Mouse (Mus musculus): ENCODE measurements at regions not wholly inside any gene's neighbourhood (a gene's known extent, or its start where the extent isn't known, plus 50 kb on each side); places are given as distances from the start of the nearest gene placed in this dataset.

DNA sequence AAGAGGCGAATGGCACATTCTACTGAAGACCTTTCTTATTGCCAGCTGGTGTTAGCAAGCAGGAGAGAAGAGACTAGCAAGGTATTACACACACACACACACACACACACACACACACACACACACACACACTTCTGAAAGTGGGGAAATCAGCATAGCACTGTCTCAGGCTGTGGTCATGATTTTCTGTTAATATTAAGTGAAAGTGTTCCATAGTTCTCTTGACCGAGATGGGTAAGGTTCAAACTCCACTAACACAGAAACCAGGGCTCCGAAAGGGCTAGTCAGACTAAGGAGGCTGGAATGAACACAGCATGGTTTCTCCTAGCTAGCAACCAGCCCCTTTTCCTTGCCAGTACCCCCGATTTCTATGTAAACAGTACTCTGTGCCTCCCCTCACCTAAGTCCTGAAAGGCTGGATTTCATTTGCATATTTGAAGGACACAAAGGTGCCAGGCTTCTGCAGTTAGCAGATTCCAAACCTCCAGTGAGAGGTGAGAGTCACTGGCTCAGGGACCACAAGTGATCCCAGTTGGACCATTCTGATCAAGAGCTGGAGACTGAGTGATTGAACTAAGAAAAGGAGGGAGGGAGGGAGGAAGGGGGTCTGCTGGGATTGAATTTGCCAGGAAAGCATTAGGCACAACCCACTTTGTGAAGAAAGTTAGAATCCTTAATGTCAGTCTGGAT lies 118.8 kb upstream of the Gm15217 start:
- TF ChIP-seq GATA1 (IDR thresholded peaks at IDR 0.05; ENCODE audit: borderline replicate concordance, low read length) (no peak), CTCF (IDR thresholded peaks at IDR 0.05; ENCODE audit: low read depth, low read length) (no peak), POLR2AphosphoS5 (IDR thresholded peaks at IDR 0.05; ENCODE audit: insufficient replicate concordance, low read depth, low read length) (no peak), TAL1 (conservative IDR thresholded peaks at IDR 0.05; ENCODE audit: low read depth, low read length) (no peak), GATA2 (IDR thresholded peaks at IDR 0.05; ENCODE audit: borderline replicate concordance, low read depth, low read length) (no peak)

All from G1E (cell line).